Mouse (Mus musculus) regulatory T cell (primary cell): Measurements from ENCODE around the gene Krt1.

ENCODE experiments used
- in situ Hi-C: fragments of 300-600 bp; cut with MboI, MseI; formaldehyde crosslinking; loops from one replicate; pipeline ENCODE4 v1.15.1; 2025; ENCODE audit warnings: high pct_unique_total_duplicates

The Krt1 gene

DNA sequence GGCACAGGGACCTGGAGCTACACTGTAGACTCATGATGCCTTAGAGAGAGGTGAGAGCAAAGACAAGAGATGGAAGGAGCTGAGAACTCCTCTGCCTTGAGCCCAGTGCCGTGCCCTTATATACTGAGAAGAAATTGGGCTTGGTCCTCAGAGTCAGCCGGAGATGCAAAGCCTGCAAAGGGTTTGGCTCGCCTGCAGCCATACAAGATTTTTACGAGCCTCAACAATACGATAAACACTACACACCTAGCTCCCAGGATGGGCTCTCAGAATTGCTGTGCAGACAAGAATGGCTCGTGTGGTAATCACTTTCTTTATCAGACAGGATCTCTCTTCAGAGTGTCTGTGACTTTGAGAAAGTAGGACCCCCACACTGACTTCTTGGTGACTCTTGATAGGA is at the start of gene Krt1:
TSS of gene Krt1 (minus strand) at position 101 of the 400 bp plus-strand sequence.
- in situ Hi-C loops, result no loop called here

- in situ Hi-C loops, result loop anchor here (25.0 kb wide), 1 partner anchor 1608 kb away; the partner anchor contains the start of gene Tmprss12
Measured at GRCm38 (mm10) chr15:101895216-101895615, 44.6 kb upstream of the Krt1 start.

GRCm38 (mm10) chr15:101892820-101893219 is 42.2 kb upstream of the Krt1 start, which contains the start of gene Krt76:
Gene Krt76 (minus strand): TSS chr15:101892920.
- in situ Hi-C loops, result loop anchor here (25.0 kb wide), 1 partner anchor 1606 kb away; the partner anchor contains the start of gene Tmprss12

DNA sequence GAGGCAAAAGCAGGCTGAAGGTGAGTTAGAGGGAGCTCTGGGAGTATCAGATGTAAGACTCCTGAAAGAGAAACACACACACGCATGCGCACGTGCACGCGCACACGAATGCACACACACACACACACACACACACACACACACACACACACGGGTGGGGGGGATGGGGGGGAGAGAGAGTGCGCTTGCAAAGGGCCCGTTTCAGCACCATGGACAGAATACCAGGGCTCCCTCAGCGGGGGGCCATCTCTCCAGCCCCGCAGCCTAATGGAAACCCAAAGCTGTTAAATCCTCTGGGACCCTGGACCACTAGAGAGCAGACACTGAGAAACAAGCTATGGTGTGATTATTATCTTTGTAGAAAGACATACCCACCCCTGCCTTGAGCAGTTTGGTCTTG is 29.2 kb upstream of the Krt1 start:
- in situ Hi-C loops, result loop anchor here (25.0 kb wide), 1 partner anchor 1592 kb away; the partner anchor contains the start of gene Tmprss12

- in situ Hi-C loops, result loop anchor here (25.0 kb wide), 1 partner anchor 1591 kb away; the partner anchor contains the start of gene Tmprss12
Measured at GRCm38 (mm10) chr15:101878041-101878440, 27.4 kb upstream of the Krt1 start.

DNA sequence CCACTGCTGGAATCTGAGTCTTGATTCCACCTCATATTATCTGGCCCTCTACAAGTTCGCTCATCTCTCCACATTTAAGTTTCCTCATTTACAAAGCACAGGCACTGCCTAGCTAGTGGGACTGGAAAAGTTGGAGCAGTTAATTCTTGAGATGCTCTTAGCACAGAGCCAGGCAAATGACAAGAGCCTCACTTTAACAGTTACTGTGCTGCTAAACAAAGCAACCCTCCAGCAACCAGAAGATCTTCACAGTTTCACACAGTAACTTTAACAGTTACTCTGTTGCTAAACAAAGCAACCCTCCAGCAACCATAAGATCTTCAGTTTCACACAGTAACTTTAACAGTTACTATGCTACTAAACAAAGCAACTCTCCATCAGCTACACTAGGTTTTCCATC is 23.8 kb upstream of the Krt1 start:
- in situ Hi-C loops, result no loop called here

GRCm38 (mm10) chr15:101873231-101873630 is 22.6 kb upstream of the Krt1 start:
- in situ Hi-C loops, result no loop called here

DNA sequence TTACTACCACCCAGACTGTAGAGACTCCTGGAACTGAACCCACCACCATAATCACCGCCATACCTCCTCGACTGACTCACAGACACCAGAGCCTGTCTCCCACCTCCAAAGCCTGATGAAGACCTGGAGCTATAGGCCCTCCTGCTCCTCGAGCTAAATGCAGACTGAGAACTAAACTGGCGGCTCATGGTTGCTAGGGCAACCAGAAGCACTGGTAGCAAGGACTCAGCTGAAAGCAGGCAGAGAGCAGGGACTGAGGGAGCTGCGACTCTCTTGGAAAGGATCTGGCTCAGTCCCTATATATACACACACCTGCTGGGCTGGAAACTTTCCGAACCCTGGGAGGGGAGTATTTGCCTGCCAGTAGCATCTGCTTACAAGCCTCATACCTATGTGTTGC is 18.8 kb upstream of the Krt1 start, which contains the start of gene Krt77:
TSS of gene Krt77 (minus strand) at position 275 of the 400 bp plus-strand sequence.
- in situ Hi-C loops, result no loop called here

GRCm38 (mm10) chr15:101866754-101867153 is 16.2 kb upstream of the Krt1 start:
- in situ Hi-C loops, result no loop called here

DNA sequence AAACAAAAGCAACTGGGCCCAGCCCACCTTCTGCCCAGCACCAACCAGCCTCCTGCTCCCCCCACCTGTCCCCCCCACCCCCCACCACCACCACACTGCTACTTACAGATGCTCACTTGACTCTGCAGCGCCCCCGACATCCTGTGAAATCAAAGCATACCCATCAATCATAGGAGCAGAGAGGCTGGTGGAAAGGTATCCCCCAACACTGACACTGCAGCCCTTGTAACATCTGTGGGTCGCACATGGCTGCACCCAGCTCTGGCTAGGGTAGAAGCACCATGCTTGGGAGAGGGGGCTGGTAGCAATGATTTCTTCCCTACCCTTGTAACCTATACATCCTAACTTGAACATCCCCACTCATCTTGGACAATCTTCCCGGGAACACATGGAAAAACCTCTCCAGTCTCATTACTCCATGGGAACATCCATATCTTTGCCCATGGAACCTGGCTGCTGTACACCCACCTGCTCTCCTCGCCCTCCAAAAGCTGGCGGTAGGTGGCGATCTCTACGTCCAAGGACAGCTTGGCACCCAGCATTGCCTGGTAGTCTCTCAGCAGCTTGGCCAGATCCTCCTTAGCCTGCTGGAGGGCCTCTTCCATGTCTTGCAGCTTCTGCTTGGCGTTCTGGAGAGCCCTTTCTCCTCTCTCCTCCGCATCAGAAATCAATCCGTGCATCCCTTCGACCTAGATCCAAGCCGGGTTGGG is 10.0 kb upstream of the Krt1 start:
- in situ Hi-C loops, result no loop called here

DNA sequence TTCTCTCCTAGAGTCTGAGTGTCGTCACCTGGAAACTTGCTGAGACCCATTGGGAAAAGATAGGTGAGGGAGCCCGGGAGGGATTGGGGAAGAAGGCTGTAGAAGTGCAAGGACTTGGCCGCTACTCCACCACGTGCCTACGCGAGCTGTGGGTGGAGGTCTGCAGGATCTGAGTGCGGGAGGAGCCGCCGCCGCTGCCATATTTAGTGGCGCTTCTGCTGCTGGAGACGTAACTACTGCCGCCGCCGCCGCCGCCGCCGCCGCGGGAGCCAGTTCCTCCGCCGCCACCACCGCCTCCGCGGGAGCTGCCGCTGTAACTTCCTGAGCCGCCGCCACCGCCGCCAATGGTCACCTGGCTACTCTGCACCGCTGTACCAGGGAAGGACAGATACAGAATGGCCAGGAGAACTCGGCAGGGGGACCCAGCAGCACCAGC is 9.2 kb upstream of the Krt1 start:
- in situ Hi-C loops, result no loop called here

DNA sequence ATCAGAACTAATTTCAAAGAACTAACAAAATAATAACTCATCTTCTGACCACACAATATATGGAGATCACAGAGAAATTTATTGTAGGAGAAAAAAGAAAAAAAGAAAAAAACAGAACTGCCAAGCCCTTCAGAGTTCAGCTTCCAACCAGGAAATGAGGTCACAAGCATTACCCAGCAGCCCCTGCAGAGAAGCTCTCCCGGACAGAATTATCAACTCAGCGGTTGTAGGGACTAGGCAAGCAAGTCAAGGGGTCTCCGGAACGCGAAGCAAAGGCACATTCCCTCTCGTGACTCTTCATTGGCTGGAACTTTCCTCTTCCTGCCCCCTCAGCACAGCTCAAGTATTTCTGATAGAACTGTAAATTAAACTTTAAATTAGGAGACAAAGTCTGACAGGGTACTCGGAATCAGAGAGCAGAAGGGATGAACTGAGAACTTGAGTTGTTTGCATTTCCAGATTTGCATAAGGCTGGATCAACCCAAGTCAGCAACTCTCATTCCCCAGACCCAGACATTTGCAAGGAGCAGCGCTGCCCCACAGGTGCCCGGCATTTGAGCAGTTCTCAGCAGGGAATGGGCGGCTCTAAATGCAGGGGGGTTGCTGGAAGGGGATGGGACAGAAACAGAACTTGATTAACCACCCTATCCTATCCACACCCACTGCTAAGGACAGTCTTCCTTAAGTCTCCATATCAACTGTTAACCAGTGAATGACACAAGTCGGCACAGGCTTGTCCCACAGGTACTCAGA is 8.3 kb upstream of the Krt1 start:
- in situ Hi-C loops, result no loop called here

DNA sequence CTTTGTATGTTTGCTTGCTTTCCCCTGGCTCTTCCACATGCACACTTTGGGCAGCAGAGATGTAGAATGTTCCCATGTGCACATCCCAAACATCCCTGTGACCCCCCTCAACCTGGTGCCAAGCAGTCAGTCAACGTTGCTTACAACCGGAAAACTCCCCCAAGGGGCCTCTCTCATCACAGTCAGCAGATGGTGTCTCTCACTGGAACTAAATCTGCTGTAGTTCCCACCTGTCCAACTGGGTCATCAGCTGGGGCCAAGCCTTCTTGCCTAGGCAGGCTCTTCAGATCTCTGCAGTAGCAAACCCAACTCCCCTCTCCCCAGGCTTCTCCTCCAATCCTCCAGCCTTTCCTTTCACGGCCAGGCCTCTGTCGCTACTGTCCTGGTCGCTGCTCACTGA is 6.1 kb upstream of the Krt1 start:
- in situ Hi-C loops, result no loop called here

- in situ Hi-C loops, result no loop called here
Measured at GRCm38 (mm10) chr15:101855732-101856131, 5.1 kb upstream of the Krt1 start.

- in situ Hi-C loops, result no loop called here
Measured at GRCm38 (mm10) chr15:101854294-101854693, 3.7 kb upstream of the Krt1 start.

- in situ Hi-C loops, result no loop called here
Measured at GRCm38 (mm10) chr15:101852571-101852970, 2.0 kb upstream of the Krt1 start.

GRCm38 (mm10) chr15:101845971-101846403 is 4.6 kb downstream of the Krt1 start:
- in situ Hi-C loops, result no loop called here

DNA sequence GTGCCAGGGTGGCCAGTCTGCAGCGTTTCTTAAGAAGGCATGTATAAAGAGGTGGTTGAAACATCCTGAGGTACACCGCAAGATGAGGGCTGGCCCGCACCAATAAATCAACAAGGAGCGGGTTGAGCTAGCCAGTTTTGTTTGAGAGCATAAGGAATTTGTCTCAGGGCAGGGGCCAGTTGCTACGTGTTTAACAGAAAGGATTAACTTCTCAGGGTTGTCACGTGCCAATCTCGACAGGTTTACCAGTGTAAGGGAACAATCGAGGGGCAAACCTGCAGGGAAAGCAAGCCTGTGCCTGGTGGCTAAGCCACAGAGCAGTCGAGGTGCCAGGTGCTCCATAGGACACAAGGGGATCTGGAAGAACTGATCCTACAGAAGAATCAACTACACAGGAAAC is 7.4 kb downstream of the Krt1 start:
- in situ Hi-C loops, result no loop called here

DNA sequence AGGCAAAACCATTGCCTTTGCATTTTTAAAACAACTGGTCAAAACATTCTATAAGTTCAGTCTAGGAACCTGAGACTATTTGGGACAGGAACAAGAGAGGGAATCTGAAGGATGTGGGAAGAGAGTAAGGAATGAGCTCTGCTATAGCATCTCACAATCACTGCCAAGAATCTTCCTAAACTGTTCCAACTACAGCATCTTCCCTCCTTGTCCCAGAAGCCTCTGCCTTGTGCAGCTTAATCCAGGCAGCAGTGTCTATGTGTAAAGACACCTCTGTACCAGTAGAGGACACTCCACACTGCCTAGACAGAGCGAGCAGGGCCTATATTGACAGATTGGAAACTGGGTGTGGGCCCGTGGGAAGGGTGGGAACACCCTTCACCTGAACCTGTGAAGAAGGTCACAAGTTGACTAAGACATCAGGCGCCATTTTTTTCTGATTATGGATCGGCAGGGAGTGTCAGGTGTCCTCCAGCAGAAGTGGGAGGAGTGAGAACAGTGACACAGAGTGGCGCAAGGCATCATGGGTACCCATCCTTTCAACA is 15.7 kb downstream of the Krt1 start:
- in situ Hi-C loops, result no loop called here

DNA sequence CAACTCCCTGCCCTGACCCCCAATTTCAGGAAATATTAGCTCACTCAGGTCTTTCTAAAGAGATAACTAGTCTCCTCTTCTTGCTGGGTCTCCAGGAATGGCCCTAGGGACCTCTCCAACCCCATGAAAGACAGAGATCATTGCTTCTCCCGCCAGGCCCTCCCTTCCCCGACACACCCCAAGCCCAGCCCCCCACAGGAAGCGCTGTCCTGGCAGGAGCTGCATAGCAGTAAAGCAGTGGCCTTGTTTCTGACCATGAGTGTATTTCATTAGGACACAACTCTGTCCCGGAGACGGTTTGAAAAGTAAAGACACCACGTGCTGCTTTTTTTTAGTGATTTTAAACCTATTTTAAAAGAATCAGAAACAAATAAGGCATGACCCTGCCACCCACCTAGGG is 17.5 kb downstream of the Krt1 start:
- in situ Hi-C loops, result no loop called here

DNA sequence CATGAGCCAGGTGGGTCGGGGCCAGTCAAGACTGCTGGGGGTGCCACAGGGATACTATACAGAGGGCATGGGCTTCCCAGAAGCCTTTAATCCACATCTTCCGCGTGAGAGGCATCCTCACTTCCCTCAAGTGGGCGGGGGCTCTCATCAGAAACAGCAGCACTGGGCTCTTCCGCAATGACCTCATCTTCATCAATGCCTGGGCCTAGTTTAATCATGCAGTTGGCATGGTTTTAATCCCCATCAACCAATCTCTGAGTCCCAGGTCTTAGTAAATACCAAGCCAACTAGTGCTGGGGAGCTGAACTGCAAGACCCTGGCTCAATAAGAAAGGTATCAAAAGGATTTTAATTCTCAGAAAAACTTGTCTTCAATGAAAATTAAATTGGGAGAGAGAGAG is 21.2 kb downstream of the Krt1 start:
- in situ Hi-C loops, result no loop called here

GRCm38 (mm10) chr15:101821786-101822185 is 28.8 kb downstream of the Krt1 start:
- in situ Hi-C loops, result no loop called here
